Mouse (Mus musculus): ENCODE measurements around the gene Isg20l2.

DNA sequence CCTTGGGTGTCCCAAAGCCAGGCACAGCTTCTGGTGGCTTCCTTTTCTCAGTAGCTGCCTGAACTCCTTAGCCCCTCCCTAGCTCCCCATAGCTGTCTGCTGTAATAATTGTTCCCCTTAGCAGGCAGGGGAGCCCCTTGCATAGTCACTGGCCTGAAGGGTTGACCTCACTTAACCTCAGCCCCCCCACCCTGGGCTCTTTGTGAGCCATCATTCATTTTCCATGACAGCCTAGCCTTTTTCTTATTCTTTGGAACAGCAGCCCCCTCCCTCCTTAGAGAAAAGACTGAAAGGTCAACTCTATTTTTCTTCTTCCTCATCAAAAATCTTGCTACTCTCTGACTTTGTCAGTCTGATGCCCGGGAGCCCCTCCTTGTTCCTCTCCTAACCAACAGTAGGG, 28.9 kb downstream of the Isg20l2 start:
- TF ChIP-seq CTCF (IDR thresholded peaks at IDR 0.05; ENCODE audit: low read depth) (no peak), EP300 (optimal IDR thresholded peaks at IDR 0.05) (no peak)

Measured in stomach, postnatal 0 days (tissue).